Mouse (Mus musculus) forebrain, embryonic 11.5 days (tissue): ENCODE results near the gene Saa3. TPM values are rescaled to one million over a fixed set of nuclear protein-coding genes. Genes with fewer than 3 reads are reported as not detected.
"Not testable (repeated sequence)": the region's sequence is repeated elsewhere in the genome, so short reads cannot be mapped to it uniquely, and the experiment has no call there.

Source experiments
- ATAC-seq: fragments of 200-750 bp; cut with Nextera tagmentation; replicated peaks from 2 replicates; pipeline ENCODE4 v1.8.0; 2017; ENCODE audit warnings: moderate TSS enrichment; ENCODE audit not compliant: low FRiP score
- DNase-seq: peaks from one replicate; pipeline ENCODE4 v3.0.0-alpha.2; 2017; ENCODE audit warnings: low spot score
- H3K27ac ChIP-seq: fragments of 300-500 bp; sonication (generic); 2 replicates; pipeline ENCODE4 v1.5.1; 2014; ENCODE audit warnings: low read depth, low read length
- H3K27me3 ChIP-seq: fragments of 300-500 bp; sonication (generic); 2 replicates; pipeline ENCODE4 v1.6.1; 2014; ENCODE audit warnings: mild to moderate bottlenecking, low read length, mixed read lengths; ENCODE audit not compliant: control insufficient read depth, insufficient read depth
- H3K36me3 ChIP-seq: fragments of 300-500 bp; sonication (generic); 2 replicates; pipeline ENCODE4 v1.6.1; 2014; ENCODE audit warnings: mild to moderate bottlenecking, low read length, moderate library complexity, mixed read lengths; ENCODE audit not compliant: control insufficient read depth, insufficient read depth
- H3K4me1 ChIP-seq: fragments of 300-500 bp; sonication (generic); replicated peaks from 2 replicates; pipeline ENCODE4 v1.6.1; 2014; ENCODE audit warnings: low read length, mixed read lengths; ENCODE audit not compliant: control insufficient read depth, insufficient read depth
- H3K4me2 ChIP-seq: fragments of 300-500 bp; sonication (generic); 2 replicates; pipeline ENCODE4 v1.6.1; 2014; ENCODE audit warnings: low read depth, mild to moderate bottlenecking, low read length, moderate library complexity, mixed read lengths; ENCODE audit not compliant: severe bottlenecking
- H3K4me3 ChIP-seq: fragments of 300-500 bp; sonication (generic); 2 replicates; pipeline ENCODE4 v1.5.1; 2014; ENCODE audit warnings: low read depth, low read length
- H3K9ac ChIP-seq: fragments of 300-500 bp; sonication (generic); 2 replicates; pipeline ENCODE4 v1.6.1; 2014; ENCODE audit warnings: low read length
- H3K9me3 ChIP-seq: fragments of 300-500 bp; sonication (generic); 2 replicates; pipeline ENCODE4 v1.6.1; 2016; ENCODE audit warnings: low read length, mixed read lengths; ENCODE audit not compliant: control insufficient read depth
- WGBS: fragments of 180-500 bp; shearing (Covaris S2); extraction: QIAGEN DNeasy Blood & Tissue Kit; methylation state at CpG from one replicate; pipeline ENCODE4 v1.1.7; 2014; 5-methylcytosine and 5-hydroxymethylcytosine counted together
- polyA plus RNA-seq: library from polyadenylated mRNA; unstranded; fragments of >200 nt; fragmentation: Nextera tagmentation; extraction: Ambion mirVana; gene quantifications from 2 replicates; pipeline ENCODE4 v1.2.1, GENCODE M21; 2014

The Saa3 gene
- polyA plus RNA-seq: not detected in 2 replicates

GRCm38 (mm10) chr7:46715600-46715999 is at the start of gene Saa3:
Saa3 (minus strand) TSS chr7:46715700.
- no peak within 1 kb of the TSS for H3K9ac ChIP-seq
- no peak for DNase-seq
- H3K4me2 ChIP-seq: no peak within 1 kb of the TSS
- no peak within 1 kb of the TSS for H3K4me3 ChIP-seq
- no peaks in the 10 kb centered on the region for H3K4me1 ChIP-seq
- H3K9me3 ChIP-seq: no peaks in the 10 kb centered on the region
- no peak for ATAC-seq
- 90% methylated on average over 5 of the region's 5 CpGs for WGBS
- H3K27ac ChIP-seq: no peak within 1 kb of the TSS
- no peaks in the 10 kb centered on the region for H3K27me3 ChIP-seq
- H3K36me3 ChIP-seq: no peaks in the 10 kb centered on the region

DNA sequence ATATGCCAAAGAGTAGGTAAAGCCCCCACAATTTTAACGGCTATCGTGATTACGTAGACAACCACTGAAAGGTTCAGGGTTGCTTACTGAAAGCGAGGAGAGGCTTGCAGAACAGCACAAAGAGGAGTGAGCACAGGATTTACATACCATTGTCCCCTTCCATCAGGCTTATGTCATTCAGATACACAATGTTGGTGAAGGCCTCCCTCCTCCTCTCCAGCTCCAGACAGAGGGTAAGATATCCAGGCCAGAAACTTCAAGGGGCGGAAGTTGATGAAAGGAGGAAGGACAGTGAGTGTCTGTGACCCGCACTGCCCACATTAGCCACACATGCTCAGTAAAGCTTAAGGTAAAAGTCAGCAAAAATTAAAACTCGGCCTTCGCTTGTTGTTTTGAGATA is 49.2 kb upstream of the Saa3 start:
- Histone ChIP-seq H3K27ac (no peak overlapping the region), H3K9me3 (no peaks in the 10 kb centered on the region), H3K9ac (no peak overlapping the region), H3K36me3 (no peaks in the 10 kb centered on the region; the same call in 1 of the 2 replicates), H3K4me1 (no peaks in the 10 kb centered on the region), H3K27me3 (no peaks in the 10 kb centered on the region), H3K4me3 (no peak overlapping the region), H3K4me2 (no peak overlapping the region)
- ATAC-seq: no peak
- no peak for DNase-seq
- 84% methylated on average over 8 of the region's 8 CpGs for WGBS

DNA sequence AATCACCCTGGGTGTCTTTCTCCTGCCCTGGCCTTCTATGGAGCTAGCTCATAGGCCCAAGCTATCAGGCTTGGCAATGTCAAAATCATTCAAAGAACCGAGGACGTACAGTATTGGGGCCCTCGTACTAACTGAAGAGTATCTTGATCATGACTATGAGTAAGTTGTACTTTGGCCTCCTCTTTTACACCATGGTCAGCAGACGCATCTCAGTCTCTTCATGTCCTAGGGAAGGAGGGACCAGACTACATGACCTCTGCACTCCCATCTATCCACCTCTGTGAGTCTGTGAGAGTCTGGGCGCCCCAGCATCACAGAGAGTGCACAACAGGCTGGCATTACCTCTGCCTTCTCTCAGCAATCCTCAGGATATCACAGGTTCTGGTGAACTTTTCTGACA is 47.1 kb upstream of the Saa3 start:
- H3K9me3 ChIP-seq: no peaks in the 10 kb centered on the region
- H3K27ac ChIP-seq: no peak overlapping the region
- DNase-seq (no peak), ATAC-seq (no peak)
- no peaks in the 10 kb centered on the region; the same call in 1 of the 2 replicates for H3K36me3 ChIP-seq
- no peaks in the 10 kb centered on the region for H3K4me1 ChIP-seq
- 89% methylated on average over 5 of the region's 5 CpGs for WGBS
- no peak overlapping the region for H3K4me3 ChIP-seq
- H3K27me3 ChIP-seq: no peaks in the 10 kb centered on the region
- no peak overlapping the region for H3K4me2 ChIP-seq
- no peak overlapping the region for H3K9ac ChIP-seq

DNA sequence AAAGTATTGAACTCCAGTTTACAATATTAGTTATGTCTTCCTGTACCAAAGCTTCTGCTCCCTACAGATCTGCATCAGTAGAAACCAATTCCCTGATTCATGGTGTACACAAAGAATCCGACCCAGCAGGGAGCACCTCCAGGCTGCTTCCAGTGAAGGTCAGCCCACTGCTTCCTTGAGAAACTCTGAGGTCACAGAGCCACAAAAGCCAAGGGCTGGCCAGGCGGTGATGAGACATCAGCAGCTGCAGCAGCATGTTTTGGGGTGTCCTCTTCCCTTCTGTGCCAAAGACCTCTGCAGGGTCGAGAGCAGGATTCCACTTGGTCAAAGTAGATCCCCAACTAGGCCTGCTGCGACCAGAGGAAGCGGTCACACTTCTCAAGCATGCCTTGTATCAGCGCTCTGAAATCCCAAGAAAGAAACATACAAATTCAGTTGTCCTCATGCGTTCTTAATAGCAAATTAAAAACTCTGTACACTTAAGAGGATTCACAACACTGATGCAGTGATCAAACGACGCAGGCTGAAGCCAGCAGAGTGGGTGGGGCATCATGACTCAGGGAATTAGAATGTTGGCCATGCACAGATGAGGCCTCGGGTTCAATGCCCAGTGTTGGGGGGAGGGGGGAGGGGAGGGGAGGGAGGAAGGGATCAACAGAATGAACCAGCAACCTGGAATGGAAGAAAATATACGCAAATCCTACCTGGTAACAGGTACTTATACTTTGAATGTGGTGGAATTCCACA is 45.7 kb upstream of the Saa3 start:
- Histone ChIP-seq H3K4me2 (no peak overlapping the region), H3K27me3 (no peaks in the 10 kb centered on the region), H3K9ac (no peak overlapping the region), H3K4me3 (no peak overlapping the region), H3K27ac (no peak overlapping the region), H3K36me3 (no peaks in the 10 kb centered on the region; the same call in 1 of the 2 replicates), H3K9me3 (no peaks in the 10 kb centered on the region), H3K4me1 (no peaks in the 10 kb centered on the region)
- WGBS: 71% methylated on average over 11 of the region's 11 CpGs
- ATAC-seq: no peak
- DNase-seq: no peak

DNA sequence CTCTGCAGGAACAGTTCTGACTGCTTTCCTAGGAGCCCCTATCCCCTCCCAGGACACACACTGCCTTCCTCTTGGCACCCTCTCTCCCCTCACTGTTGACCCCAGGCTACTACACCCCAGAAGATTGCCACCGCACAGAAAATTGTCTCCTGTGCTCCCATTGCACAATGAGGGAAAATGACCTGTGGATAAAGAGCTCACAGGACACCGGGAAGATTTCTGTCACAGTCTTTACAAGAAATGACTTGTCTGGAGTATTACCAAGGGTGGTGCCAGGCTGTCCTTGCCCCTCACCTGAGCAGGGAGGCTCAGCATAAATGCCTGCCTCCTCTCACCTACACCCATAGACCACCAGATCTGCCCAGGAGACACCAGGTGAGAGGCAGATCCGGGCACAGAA is 36.0 kb upstream of the Saa3 start, which contains the start of gene Saa2:
Gene Saa2 (plus strand): TSS at position 301 of the 400 bp plus-strand sequence.
- no peak within 1 kb of the TSS for H3K4me2 ChIP-seq
- H3K27ac ChIP-seq: no peak within 1 kb of the TSS
- ATAC-seq: no peak
- H3K36me3 ChIP-seq: no peaks in the 10 kb centered on the region
- DNase-seq: no peak
- no peaks in the 10 kb centered on the region for H3K4me1 ChIP-seq
- H3K27me3 ChIP-seq: no peaks in the 10 kb centered on the region
- H3K9ac ChIP-seq: no peak within 1 kb of the TSS
- H3K9me3 ChIP-seq: no peaks in the 10 kb centered on the region
- 82% methylated on average over 3 of the region's 3 CpGs for WGBS
- no peak within 1 kb of the TSS for H3K4me3 ChIP-seq

- DNase-seq (no peak), ATAC-seq (no peak)
- 46% methylated on average over 3 of the region's 3 CpGs for WGBS
- Histone ChIP-seq H3K9ac (no peak overlapping the region), H3K4me2 (no peak overlapping the region), H3K4me3 (no peak overlapping the region), H3K9me3 (no peaks in the 10 kb centered on the region), H3K27ac (no peak overlapping the region), H3K27me3 (no peaks in the 10 kb centered on the region), H3K4me1 (no peaks in the 10 kb centered on the region), H3K36me3 (no peaks in the 10 kb centered on the region)
Observed at GRCm38 (mm10) chr7:46748459-46748858, 33.0 kb upstream of the Saa3 start.

DNA sequence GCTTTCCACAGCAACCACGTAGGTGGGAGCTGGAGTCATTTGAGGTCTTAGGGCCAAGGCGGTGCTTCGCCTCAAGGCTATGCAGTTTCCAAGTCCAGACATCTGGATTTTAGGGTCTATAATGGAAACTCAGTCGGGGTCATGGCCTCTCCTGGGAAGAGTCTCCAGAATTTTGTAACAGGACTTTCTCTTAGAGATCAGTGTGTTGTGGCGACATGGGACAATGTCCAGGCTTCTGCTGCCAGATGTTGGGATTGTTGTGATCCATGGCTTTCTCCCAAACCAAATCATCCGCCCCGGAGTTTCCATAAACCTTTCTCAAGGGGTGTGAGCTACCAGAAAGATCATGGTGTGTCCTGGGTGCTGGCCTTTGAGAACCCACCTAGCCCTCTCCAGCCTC is 30.9 kb upstream of the Saa3 start:
- H3K27ac ChIP-seq: no peak overlapping the region
- no peaks in the 10 kb centered on the region for H3K27me3 ChIP-seq
- no peak overlapping the region for H3K4me2 ChIP-seq
- no peaks in the 10 kb centered on the region for H3K9me3 ChIP-seq
- no peaks in the 10 kb centered on the region for H3K4me1 ChIP-seq
- WGBS: 88% methylated on average over 7 of the region's 7 CpGs
- no peak overlapping the region for H3K9ac ChIP-seq
- ATAC-seq (no peak), DNase-seq (no peak)
- H3K4me3 ChIP-seq: no peak overlapping the region
- H3K36me3 ChIP-seq: no peaks in the 10 kb centered on the region

DNA sequence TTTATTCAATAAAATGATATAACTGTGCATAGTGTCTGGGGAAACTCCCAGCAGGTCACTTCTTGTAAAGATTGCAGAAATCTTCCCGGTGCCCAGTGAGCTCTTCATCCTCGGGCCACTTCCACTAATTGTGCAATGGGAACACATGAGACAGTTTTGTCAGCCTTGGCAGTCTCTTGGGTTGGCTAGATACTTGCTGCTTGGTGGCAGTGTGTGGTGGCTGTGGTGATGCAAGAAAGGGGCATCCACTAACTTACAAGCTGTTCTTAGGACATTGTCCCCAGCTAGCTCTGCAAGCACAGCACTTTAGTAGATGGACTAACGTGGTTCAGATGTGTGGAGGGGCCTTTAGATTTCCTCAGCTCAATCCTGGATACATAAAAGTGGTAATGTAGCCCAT is 30.3 kb upstream of the Saa3 start:
- Histone ChIP-seq H3K9me3 (no peaks in the 10 kb centered on the region), H3K4me2 (no peak overlapping the region), H3K27ac (no peak overlapping the region), H3K27me3 (no peaks in the 10 kb centered on the region), H3K36me3 (no peaks in the 10 kb centered on the region), H3K4me1 (no peaks in the 10 kb centered on the region), H3K9ac (no peak overlapping the region), H3K4me3 (no peak overlapping the region)
- WGBS: 82% methylated on average over 3 of the region's 3 CpGs
- ATAC-seq (no peak), DNase-seq (no peak)

- not testable (repeated sequence) for H3K9me3 ChIP-seq, ATAC-seq, H3K36me3 ChIP-seq, H3K27ac ChIP-seq, H3K4me2 ChIP-seq, DNase-seq, H3K27me3 ChIP-seq, H3K4me3 ChIP-seq, H3K9ac ChIP-seq, H3K4me1 ChIP-seq
- WGBS: 86% methylated on average over 3 of the region's 3 CpGs
Observed at GRCm38 (mm10) chr7:46742880-46743279, 27.4 kb upstream of the Saa3 start, which contains the start of gene Saa1. Saa1 (minus strand) TSS chr7:46742980.
